Mouse (Mus musculus): ENCODE results near the gene Tex47.

Gene Tex47

GRCm38 (mm10) chr5:7303819-7304218 is at the start of gene Tex47:
TSS of gene Tex47 (plus strand) at chr5:7304119.
- no peak for DNase-seq

DNA sequence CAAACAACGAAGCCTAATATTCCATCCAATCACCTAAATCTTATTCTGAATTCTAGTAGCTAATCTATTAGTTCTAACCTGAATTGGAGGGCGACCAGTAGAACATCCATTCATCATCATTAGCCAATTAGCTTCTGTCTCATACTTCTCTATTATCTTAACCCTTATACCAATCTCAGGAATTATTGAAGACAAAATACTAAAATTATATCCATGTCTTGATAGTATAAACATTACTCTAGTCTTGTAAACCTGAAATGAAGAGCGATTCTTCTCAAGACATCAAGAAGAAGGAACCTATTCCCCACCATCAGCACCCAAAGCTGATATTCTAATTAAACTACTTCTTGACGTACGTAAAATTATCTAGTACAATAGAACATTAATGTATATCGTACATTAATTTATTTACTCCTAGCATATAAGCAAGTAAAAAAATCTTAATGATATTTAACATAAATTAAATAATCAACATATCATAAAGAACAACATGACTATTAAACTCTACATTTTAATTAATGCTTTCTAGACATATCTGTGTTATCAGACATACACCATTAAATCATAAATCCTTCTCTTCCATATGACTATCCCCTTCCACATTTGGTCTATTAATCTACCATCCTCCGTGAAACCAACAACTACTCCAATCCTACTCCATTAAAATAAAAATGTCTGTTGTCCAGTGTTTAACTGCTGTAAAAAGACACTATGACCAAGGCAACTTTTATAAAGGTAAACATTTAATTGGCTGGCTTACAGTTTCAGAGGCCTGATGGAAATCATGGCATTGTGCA is 27.1 kb upstream of the Tex47 start:
- DNase-seq: no peak

DNA sequence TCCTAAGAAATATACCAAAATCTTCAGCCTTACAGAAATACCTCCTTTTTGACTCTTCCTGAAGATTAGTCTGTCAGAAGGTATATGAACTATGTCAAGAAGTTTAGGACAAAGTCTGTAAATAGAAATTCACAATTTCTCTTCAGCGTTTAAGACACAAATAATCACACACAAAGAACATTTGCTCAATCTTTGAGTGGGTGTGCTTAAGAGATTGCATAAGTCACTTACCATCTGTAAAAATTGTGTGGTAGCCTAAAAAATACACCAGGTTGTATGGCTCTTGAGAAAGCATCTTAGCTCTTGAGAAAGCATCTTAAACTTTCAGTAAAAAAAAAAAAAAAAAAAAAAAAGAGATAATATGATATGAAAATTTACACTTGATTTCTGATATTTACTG is 19.6 kb upstream of the Tex47 start:
- no peak for DNase-seq

DNA sequence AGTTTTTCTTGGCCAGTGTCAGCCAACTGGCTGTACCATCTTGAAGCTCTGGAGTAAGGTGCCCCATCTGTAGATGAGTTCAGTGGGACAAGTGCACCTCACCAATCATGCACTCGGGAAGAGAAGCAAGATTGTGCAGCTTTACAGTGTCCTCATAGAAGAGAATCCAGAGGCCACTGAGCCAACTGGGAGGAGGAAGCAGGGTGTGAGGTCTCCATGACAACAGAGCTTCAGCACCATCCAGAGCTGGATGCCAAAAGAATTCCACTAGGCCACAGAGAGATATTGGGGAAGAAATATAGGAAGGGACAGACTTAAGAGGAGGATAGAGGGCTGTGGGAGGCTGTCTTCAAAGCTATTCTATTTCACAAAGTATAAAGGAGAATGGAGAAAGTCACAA is 950 bp upstream of the Tex47 start:
- no peak for DNase-seq

GRCm38 (mm10) chr5:7325594-7325993 is 21.7 kb downstream of the Tex47 start:
- no peak for DNase-seq

DNA sequence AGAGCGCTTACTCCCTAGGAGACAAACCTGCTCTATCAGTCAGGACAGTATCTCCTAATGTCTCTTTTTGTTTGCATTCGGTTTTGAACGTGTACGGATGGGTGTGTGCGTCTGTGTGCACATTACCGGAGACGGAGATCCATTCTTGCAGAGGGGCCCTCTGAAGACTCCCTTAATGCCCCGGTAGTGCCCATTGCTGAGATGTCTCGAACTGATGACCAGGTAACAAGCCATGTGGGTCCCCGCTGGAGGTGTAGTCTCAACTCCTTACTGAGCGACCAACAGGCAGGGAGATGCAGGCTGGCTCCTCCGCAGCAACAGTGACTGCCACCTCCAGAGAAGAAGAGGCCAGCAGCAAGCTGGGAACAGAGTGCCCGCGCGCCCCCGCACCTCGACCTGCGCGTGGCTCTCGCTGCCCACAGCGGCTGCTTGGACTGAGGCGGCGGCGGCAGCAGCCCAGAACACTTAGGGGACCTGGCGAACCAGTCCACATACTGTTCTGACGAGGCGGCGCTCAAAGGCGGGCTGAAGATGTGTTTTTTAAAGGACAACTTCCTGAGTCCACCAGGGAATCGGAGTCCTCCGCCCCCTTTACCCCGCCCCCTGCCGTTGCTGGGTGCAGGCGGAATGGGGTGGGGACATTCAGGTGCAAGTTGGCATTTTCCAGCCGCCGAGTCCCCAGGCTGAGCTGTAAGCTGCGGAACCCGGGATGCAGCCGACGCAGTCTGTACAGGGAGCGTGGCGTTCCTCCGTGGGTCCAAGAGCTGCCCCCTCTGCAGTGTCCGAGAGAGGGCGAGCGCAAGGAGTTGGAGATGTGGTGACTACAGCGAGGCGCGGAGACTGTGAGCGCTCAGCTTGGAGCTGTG is 40.5 kb downstream of the Tex47 start, which contains the start of gene Zfp804b:
Gene Zfp804b (minus strand): TSS at position 612 of the 866 bp plus-strand sequence.
- no peak for DNase-seq

- no peak for DNase-seq
Observed at GRCm38 (mm10) chr5:7345011-7345389, 41.1 kb downstream of the Tex47 start.
